Mouse (Mus musculus) spleen, adult 2 months (tissue): ENCODE measurements around the gene Fam171a2.

Experiments
- CTCF ChIP-seq: fragments of 200-500 bp; IDR thresholded peaks from 2 replicates; pipeline ENCODE4 v1.5.1; 2011; ENCODE audit warnings: mild to moderate bottlenecking, inconsistent platforms; ENCODE audit not compliant: insufficient read depth, insufficient read length, insufficient replicate concordance; ENCODE audit errors: extremely low read depth
- POLR2A ChIP-seq: fragments of 200-500 bp; IDR thresholded peaks from 2 replicates; pipeline ENCODE4 v1.6.1; 2011; ENCODE audit warnings: low read depth, low read length, inconsistent platforms

- TF ChIP-seq POLR2A (no peak), CTCF (no peak)
Measured at GRCm38 (mm10) chr11:102425555-102426316, 21.7 kb downstream of the Fam171a2 start.
